Mouse (Mus musculus) heart, embryonic 15.5 days (tissue): Measurements from ENCODE around the gene Csf2rb. TPM values are rescaled to one million over a fixed set of nuclear protein-coding genes. Genes with fewer than 3 reads are reported as not detected.
A peak's percentile ranks its signal among the peaks of the same experiment; 100 is the strongest.
"Not testable (repeated sequence)": the region's sequence is repeated elsewhere in the genome, so short reads cannot be mapped to it uniquely, and the experiment has no call there.

Experiments
- ATAC-seq: fragments of 200-750 bp; cut with Nextera tagmentation; replicated peaks from 2 replicates; pipeline ENCODE4 v1.8.0; 2017; ENCODE audit warnings: low read depth, moderate TSS enrichment; ENCODE audit not compliant: insufficient number of reproducible peaks, insufficient read depth, low FRiP score
- H3K27ac ChIP-seq: fragments of 300-500 bp; sonication (generic); 2 replicates; pipeline ENCODE4 v1.5.1; 2015; ENCODE audit warnings: mild to moderate bottlenecking, inconsistent platforms
- H3K27me3 ChIP-seq: fragments of 300-500 bp; sonication (generic); 2 replicates; pipeline ENCODE4 v1.6.1; 2015; ENCODE audit warnings: inconsistent platforms
- H3K36me3 ChIP-seq: fragments of 300-500 bp; sonication (generic); 2 replicates; pipeline ENCODE4 v1.6.1; 2015; ENCODE audit warnings: mild to moderate bottlenecking, inconsistent platforms
- H3K4me1 ChIP-seq: fragments of 300-500 bp; sonication (generic); replicated peaks from 2 replicates; pipeline ENCODE4 v1.6.1; 2015; ENCODE audit warnings: inconsistent platforms
- H3K4me2 ChIP-seq: fragments of 300-500 bp; sonication (generic); 2 replicates; pipeline ENCODE4 v1.6.1; 2015; ENCODE audit warnings: inconsistent platforms, mild to moderate bottlenecking, moderate library complexity
- H3K4me3 ChIP-seq: fragments of 300-500 bp; sonication (generic); 2 replicates; pipeline ENCODE4 v1.5.1; 2015; ENCODE audit warnings: mild to moderate bottlenecking, inconsistent platforms
- H3K9ac ChIP-seq: fragments of 300-500 bp; sonication (generic); 2 replicates; pipeline ENCODE4 v1.6.1; 2015; ENCODE audit warnings: mild to moderate bottlenecking, inconsistent platforms
- H3K9me3 ChIP-seq: fragments of 300-500 bp; sonication (generic); replicated peaks from 2 replicates; pipeline ENCODE4 v1.6.1; 2016; ENCODE audit warnings: inconsistent platforms
- WGBS: fragments of 180-500 bp; shearing (Covaris S2); methylation state at CpG from one replicate; pipeline ENCODE4 v1.1.7; 2015; ENCODE audit warnings: mixed read lengths; 5-methylcytosine and 5-hydroxymethylcytosine counted together
- polyA plus RNA-seq: library from polyadenylated mRNA; unstranded; fragments of >200 nt; fragmentation: Nextera tagmentation; extraction: Ambion mirVana; gene quantifications from 2 replicates; pipeline ENCODE4 v1.2.1, GENCODE M21; 2015

Gene Csf2rb
- polyA plus RNA-seq, 1 experiment from 2014 or later, result 1.2 TPM

DNA sequence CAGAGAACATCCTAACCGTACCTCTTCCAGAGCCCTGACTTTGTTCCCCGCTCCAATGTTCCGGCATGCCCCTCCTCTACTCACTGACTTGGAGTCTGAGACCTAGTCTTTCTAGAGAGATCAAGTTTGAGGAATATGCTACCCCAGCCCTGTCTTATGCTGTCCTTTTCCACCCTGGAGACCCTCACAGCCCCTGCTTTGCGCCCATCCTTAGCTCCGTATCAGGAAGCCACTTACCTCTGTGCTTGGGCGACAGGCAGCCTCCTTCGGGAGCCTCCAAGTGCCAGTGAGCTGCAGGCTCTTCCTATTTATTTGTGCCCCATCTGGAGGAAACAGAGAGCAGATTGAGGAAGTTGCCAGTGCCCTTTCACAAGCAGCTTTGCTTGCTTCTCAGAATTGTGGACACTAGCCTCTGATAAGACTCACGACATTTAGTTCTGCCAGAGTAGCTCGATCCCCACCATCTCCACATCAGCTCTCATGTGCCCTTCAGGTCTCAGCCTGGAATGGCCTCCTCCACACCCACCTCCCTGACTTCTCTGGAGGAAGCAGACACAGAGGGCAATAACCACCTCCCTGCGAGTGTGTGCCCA lies 20.1 kb upstream of the Csf2rb start, which contains the start of gene Csf2rb2:
Gene Csf2rb2 (minus strand): TSS at position 381 of the 593 bp plus-strand sequence.
- WGBS, result 65% methylated on average over 10 of the region's 10 CpGs
- no peak for ATAC-seq
- H3K36me3 ChIP-seq, result no peaks in the 10 kb centered on the region

GRCm38 (mm10) chr15:78309865-78310264 lies 15.7 kb upstream of the Csf2rb start:
- H3K4me2 ChIP-seq, result no peak overlapping the region
- no peak overlapping the region for H3K27ac ChIP-seq
- ATAC-seq, result no peak
- WGBS, result 5% methylated on average over 5 of the region's 5 CpGs
- H3K9me3 ChIP-seq, result no peaks in the 10 kb centered on the region
- H3K9ac ChIP-seq, result no peak overlapping the region
- no peak overlapping the region for H3K4me3 ChIP-seq
- peaks cover 4% of the 10 kb centered on the region; the same call in 1 of the 2 replicates for H3K4me1 ChIP-seq
- no peaks in the 10 kb centered on the region for H3K36me3 ChIP-seq
- no peaks in the 10 kb centered on the region for H3K27me3 ChIP-seq

More for the DNA sequence above, 20.1 kb upstream of the Csf2rb start, which contains the start of gene Csf2rb2:
- H3K4me3 ChIP-seq, result no peak within 1 kb of the TSS
- peaks cover 4% of the 10 kb centered on the region; the same call in 1 of the 2 replicates for H3K4me1 ChIP-seq
- no peak within 1 kb of the TSS for H3K4me2 ChIP-seq
- H3K9me3 ChIP-seq, result no peaks in the 10 kb centered on the region
- H3K27me3 ChIP-seq, result no peaks in the 10 kb centered on the region
- H3K9ac ChIP-seq, result no peak within 1 kb of the TSS
- H3K27ac ChIP-seq, result no peak within 1 kb of the TSS

GRCm38 (mm10) chr15:78310971-78311370 lies 14.6 kb upstream of the Csf2rb start:
- no peak for ATAC-seq
- Histone ChIP-seq H3K9me3 (no peaks in the 10 kb centered on the region), H3K4me2 (no peak overlapping the region), H3K27ac (no peak overlapping the region), H3K9ac (no peak overlapping the region), H3K36me3 (no peaks in the 10 kb centered on the region), H3K4me1 (peaks cover 4% of the 10 kb centered on the region; the same call in 1 of the 2 replicates), H3K27me3 (no peaks in the 10 kb centered on the region), H3K4me3 (no peak overlapping the region)
- 70% methylated on average over 4 of the region's 4 CpGs for WGBS

DNA sequence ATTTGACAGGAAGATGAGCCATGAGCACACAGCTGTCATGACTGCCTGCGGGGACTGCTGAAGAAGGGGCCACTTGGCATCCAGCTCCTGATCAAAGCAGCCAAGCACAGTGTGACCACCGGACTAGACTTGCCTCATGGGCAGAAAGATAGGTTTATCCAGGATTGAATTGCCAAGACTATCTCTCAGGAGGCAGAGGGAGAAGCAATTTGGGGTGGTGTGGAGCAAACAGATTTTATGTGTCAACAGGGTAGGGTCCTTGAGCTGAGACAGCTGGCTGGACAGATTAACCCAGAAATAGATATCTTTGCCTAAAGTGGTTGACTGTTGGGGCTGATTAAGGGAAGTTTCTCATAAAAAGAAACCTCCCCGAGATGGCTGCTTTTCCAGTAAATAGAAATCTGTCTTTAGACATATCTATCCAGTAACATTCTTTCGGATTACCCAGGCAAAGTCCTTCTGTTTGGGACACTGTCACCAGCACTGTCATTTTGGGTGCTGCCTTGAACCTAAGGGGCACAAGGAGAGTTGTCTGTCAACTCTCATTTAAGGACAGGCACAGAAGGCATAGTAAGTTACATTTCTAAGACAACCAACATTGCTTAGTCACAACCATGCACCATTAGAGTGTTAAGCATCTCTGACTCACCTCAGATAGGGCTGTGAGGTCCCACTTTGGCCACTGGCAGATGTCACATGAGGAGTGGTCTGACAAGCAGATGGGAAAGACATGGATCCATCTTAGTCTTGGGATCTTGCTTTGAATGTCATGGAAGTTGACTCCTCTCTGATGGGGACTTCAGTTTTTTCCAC lies 12.9 kb upstream of the Csf2rb start:
- not testable (repeated sequence) for H3K4me3 ChIP-seq, H3K27me3 ChIP-seq, H3K36me3 ChIP-seq, H3K4me1 ChIP-seq, H3K9ac ChIP-seq, ATAC-seq, H3K9me3 ChIP-seq, H3K4me2 ChIP-seq, H3K27ac ChIP-seq
- WGBS, result 43% methylated on average over 4 of the region's 4 CpGs

GRCm38 (mm10) chr15:78313659-78314058 lies 11.9 kb upstream of the Csf2rb start:
- 58% methylated on average over 5 of the region's 5 CpGs for whole genome bisulfite sequencing

DNA sequence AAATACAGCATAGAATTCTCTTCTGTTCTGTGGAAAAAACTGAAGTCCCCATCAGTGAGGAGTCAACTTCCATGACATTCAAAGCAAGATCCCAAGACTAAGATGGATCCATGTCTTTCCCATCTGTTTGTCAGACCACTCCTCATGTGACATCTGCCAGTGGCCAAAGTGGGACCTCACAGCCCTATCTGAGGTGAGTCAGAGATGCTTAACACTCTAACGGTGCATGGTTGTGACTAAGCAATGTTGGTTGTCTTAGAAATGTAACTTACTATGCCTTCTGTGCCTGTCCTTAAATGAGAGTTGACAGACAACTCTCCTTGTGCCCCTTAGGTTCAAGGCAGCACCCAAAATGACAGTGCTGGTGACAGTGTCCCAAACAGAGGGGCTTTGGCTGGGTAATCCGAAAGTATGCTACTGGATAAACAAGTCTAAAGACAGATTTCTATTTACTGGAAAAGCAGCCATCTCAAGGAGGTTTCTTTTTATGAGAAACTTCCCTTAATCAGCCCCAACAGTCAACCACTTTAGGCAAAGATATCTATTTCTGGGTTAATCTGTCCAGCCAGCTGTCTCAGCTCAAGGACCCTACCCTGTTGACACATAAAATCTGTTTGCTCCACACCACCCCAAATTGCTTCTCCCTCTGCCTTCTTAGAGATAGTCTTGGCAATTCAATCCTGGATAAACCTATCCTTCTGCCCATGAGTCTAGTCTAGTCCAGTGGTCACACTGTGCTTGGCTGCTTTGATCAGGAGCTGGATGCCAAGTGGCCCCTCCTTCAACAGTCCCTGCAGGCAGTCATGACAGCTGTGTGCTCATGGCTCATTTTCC lies 7.0 kb upstream of the Csf2rb start:
- ATAC-seq, H3K9me3 ChIP-seq, H3K9ac ChIP-seq, H3K27ac ChIP-seq, H3K4me1 ChIP-seq, H3K4me3 ChIP-seq, H3K27me3 ChIP-seq, H3K36me3 ChIP-seq, H3K4me2 ChIP-seq: not testable (repeated sequence)
- WGBS, result 44% methylated on average over 2 of the region's 2 CpGs

More at GRCm38 (mm10) chr15:78313659-78314058, 11.9 kb upstream of the Csf2rb start:
- not testable (repeated sequence) for H3K9me3 ChIP-seq, H3K27ac ChIP-seq, H3K4me1 ChIP-seq, H3K4me2 ChIP-seq, H3K4me3 ChIP-seq, H3K27me3 ChIP-seq, ATAC-seq, H3K9ac ChIP-seq, H3K36me3 ChIP-seq

DNA sequence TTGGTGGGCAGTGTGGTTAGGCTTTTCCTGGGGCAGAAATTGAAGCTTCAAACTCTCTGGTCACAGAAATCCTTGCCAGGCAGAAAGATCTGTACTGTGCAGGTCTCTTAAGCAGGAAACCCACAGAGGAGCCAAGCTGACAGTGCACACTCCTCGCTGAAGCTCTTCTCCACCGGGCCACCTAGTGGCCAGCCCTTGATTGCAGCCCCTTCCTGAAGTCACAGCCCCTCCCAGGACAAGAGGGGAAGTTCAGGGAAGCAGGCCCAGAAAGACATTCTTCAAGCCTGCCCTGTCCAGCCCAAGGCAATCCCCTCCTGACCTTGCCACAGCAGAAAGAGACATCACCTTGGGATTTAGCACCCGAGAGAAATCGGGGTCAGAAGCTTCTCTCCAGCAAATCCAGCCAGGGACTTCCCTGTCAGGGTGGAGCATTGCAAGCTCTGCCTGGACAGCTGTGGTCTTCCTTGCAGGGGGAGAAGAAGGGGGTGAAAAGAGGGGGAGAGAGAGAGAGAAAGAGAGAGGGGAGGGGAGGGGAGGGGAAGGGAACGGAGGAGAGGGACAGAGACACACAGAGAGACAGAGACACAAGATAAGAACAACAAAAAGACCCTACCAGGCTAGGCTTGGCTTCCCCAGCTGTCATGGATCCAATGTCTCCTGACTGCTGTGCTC lies 4.6 kb upstream of the Csf2rb start:
- Histone ChIP-seq H3K9ac (no peak overlapping the region), H3K27me3 (no peaks in the 10 kb centered on the region), H3K4me2 (no peak overlapping the region), H3K4me3 (no peak overlapping the region), H3K4me1 (no peaks in the 10 kb centered on the region), H3K9me3 (no peaks in the 10 kb centered on the region), H3K27ac (no peak overlapping the region), H3K36me3 (no peaks in the 10 kb centered on the region)
- ATAC-seq, result peak; percentile 60
- WGBS, result 9% methylated on average over 5 of the region's 5 CpGs

DNA sequence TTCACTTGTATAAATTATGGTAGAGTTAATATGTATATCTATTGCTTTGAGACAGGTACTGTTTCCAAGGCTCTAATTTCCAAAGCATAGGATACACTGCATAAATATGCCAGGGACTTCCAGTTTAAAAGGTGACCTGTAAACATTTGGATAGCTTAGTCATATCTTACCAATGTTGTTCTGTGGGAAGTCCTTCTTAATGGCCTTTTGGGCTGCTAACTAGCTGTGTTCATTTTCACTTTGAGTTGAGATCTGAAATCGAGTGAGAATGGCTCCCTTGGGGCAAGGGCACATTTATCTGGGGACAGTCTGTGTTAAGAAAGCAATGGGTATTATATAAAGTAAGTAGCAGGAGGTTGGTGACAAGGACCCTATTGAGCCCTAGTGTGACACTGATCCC lies 2.2 kb upstream of the Csf2rb start:
- H3K36me3 ChIP-seq, result no peaks in the 10 kb centered on the region
- no peaks in the 10 kb centered on the region for H3K27me3 ChIP-seq
- H3K4me2 ChIP-seq, result no peak overlapping the region
- no peak overlapping the region for H3K27ac ChIP-seq
- WGBS, result 63% methylated on average over 1 of the region's 1 CpGs
- no peak for ATAC-seq
- H3K4me1 ChIP-seq, result no peaks in the 10 kb centered on the region
- no peak overlapping the region for H3K9ac ChIP-seq
- H3K9me3 ChIP-seq, result no peaks in the 10 kb centered on the region
- no peak overlapping the region for H3K4me3 ChIP-seq

GRCm38 (mm10) chr15:78324294-78324693 lies 1.3 kb upstream of the Csf2rb start:
- H3K9ac ChIP-seq, result no peak overlapping the region
- no peak overlapping the region for H3K4me2 ChIP-seq
- H3K9me3 ChIP-seq, result no peaks in the 10 kb centered on the region
- no peaks in the 10 kb centered on the region for H3K27me3 ChIP-seq
- no peak overlapping the region for H3K27ac ChIP-seq
- 73% methylated on average over 2 of the region's 2 CpGs for WGBS
- ATAC-seq, result no peak
- H3K4me3 ChIP-seq, result no peak overlapping the region
- no peaks in the 10 kb centered on the region for H3K36me3 ChIP-seq
- no peaks in the 10 kb centered on the region for H3K4me1 ChIP-seq

DNA sequence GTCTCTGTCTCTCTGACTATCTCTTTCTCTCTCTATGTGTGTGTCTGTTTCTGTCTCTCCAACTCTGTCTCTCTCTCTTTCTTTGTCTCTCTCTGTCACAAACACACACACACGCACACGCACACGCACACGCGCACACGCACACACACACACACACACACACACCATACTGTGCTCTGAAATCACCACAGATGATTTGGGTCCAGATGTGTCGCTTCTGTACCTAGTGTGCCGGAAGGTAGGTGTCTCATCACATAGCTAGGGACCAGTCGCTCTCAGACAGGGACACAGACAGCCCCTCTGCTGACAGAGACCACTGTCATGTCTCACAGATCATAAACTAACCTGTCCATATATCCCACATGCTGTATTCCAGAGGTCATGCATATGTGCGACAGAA lies 1.2 kb downstream of the Csf2rb start:
- Histone ChIP-seq H3K4me2 (no peak overlapping the region), H3K36me3 (no peaks in the 10 kb centered on the region), H3K4me3 (no peak overlapping the region), H3K4me1 (no peaks in the 10 kb centered on the region), H3K9ac (no peak overlapping the region), H3K27ac (no peak overlapping the region), H3K27me3 (no peaks in the 10 kb centered on the region), H3K9me3 (no peaks in the 10 kb centered on the region)
- ATAC-seq, result no peak
- 85% methylated on average over 10 of the region's 10 CpGs for WGBS
